Mouse (Mus musculus): ENCODE measurements around the gene Ccdc87.

DNA sequence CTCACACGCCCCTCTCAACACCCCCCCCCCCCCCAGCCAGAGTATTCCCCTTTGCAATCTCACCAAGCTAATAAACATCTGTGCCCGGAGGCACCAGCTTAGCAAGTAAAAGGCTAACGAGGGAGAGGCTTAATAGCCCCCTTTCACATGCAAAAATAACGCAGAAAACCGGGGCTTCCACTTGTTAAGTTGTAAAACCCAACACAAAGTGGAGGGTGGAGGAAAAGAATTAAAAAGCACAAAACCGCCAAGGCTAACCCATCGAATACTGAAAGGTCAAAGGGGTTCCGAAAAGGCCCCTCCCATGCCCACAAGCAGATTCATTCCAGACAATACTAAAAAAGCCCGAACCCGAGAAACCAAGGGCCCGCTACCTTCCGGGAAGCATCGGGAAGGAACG is 28.9 kb upstream of the Ccdc87 start:
- TF ChIP-seq CTCF (IDR thresholded peaks at IDR 0.05; ENCODE audit: borderline replicate concordance, insufficient read depth, low read length) (no peak), POLR2A (IDR thresholded peaks at IDR 0.05; ENCODE audit: low read depth, low read length) (no peak)

Data from embryonic fibroblast, embryonic 13.5 days (primary cell).